Mouse (Mus musculus) myocyte (in vitro differentiated cells): ENCODE results near the gene Vdac2. TPM values are rescaled to one million over a fixed set of nuclear protein-coding genes. Genes with fewer than 3 reads are reported as not detected.

Source experiments
- H3K27me3 ChIP-seq: one replicate; pipeline ENCODE4 v1.6.1; 2011; ENCODE audit not compliant: control insufficient read depth, insufficient read depth, insufficient read length
- H3K36me3 ChIP-seq: one replicate; pipeline ENCODE4 v1.6.1; 2011; ENCODE audit not compliant: control insufficient read depth, insufficient read depth
- H3K4me2 ChIP-seq: one replicate; pipeline ENCODE4 v1.6.1; 2011; ENCODE audit warnings: low read depth, control low read depth
- H3K4me3 ChIP-seq: one replicate; pipeline ENCODE4 v1.5.1; 2011; ENCODE audit warnings: mild to moderate bottlenecking, control low read depth, moderate library complexity
- H3K79me2 ChIP-seq: one replicate; pipeline ENCODE4 v1.6.1; 2011; ENCODE audit not compliant: control insufficient read depth, insufficient read depth
- H3ac ChIP-seq: one replicate; pipeline ENCODE4 v1.6.1; 2011; ENCODE audit not compliant: control insufficient read depth, insufficient read length
- CEBPB ChIP-seq: IDR thresholded peaks from 2 replicates; pipeline ENCODE4 v1.6.1; 2011; ENCODE audit warnings: mild to moderate bottlenecking, moderate library complexity; ENCODE audit not compliant: poor library complexity, insufficient read depth, severe bottlenecking
- E2F4 ChIP-seq: IDR thresholded peaks from one replicate; pipeline ENCODE4 v1.6.1; 2011; ENCODE audit warnings: mild to moderate bottlenecking, control low read depth, moderate library complexity; ENCODE audit not compliant: insufficient read depth
- MAX ChIP-seq: IDR thresholded peaks from one replicate; pipeline ENCODE4 v1.6.1; 2011; ENCODE audit warnings: low read depth, mild to moderate bottlenecking, control low read depth
- MYOD1 ChIP-seq, 3 experiments: IDR thresholded peaks; one replicate each; pipeline ENCODE4 v1.6.1; 2011; ENCODE audit warnings: control low read depth in 2 of 3, low read depth in 2 of 3, mild to moderate bottlenecking in 2 of 3, moderate library complexity in 1 of 3; ENCODE audit not compliant: insufficient read length in 2 of 3, control insufficient read depth in 1 of 3
- MYOG ChIP-seq, 3 experiments: IDR thresholded peaks; one replicate each; pipeline ENCODE4 v1.6.1; 2011; ENCODE audit warnings: control low read depth in 2 of 3, low read depth in 2 of 3, mild to moderate bottlenecking in 2 of 3; ENCODE audit not compliant: insufficient read length in 2 of 3, control insufficient read depth in 1 of 3, insufficient read depth in 1 of 3
- POLR2A ChIP-seq: IDR thresholded peaks from one replicate; pipeline ENCODE4 v1.6.1; 2011; ENCODE audit warnings: low read depth, mild to moderate bottlenecking, control low read depth, moderate library complexity; ENCODE audit not compliant: insufficient read length
- POLR2AphosphoS2 ChIP-seq: IDR thresholded peaks from one replicate; pipeline ENCODE4 v1.6.1; 2011; ENCODE audit warnings: low read depth, control low read depth; ENCODE audit not compliant: insufficient read length
- REST ChIP-seq: IDR thresholded peaks from one replicate; pipeline ENCODE4 v1.6.1; 2011; ENCODE audit warnings: mild to moderate bottlenecking, control low read depth, moderate library complexity; ENCODE audit not compliant: insufficient read depth, insufficient read length
- SRF ChIP-seq: IDR thresholded peaks from one replicate; pipeline ENCODE4 v1.6.1; 2011; ENCODE audit warnings: low read depth; ENCODE audit not compliant: control insufficient read depth, insufficient read length
- TCF12 ChIP-seq: IDR thresholded peaks from one replicate; pipeline ENCODE4 v1.6.1; 2011; ENCODE audit warnings: mild to moderate bottlenecking, control low read depth; ENCODE audit not compliant: poor library complexity, insufficient read depth, severe bottlenecking
- TCF3 ChIP-seq: IDR thresholded peaks from one replicate; pipeline ENCODE4 v1.6.1; 2011; ENCODE audit warnings: low read depth, control low read depth; ENCODE audit not compliant: insufficient read length
- USF1 ChIP-seq: IDR thresholded peaks from one replicate; pipeline ENCODE4 v1.6.1; 2011; ENCODE audit warnings: low read depth, mild to moderate bottlenecking, control low read depth, moderate library complexity
- polyA plus RNA-seq: library from polyadenylated mRNA; unstranded; fragments of >200 nt; fragmentation: generic; extraction: Trizol; gene quantifications from one replicate; pipeline ENCODE4 v1.2.1, GENCODE M21; 2012; ENCODE audit warnings: missing spikeins

The Vdac2 gene
- polyA plus RNA-seq, 1 experiment, result 314 TPM

GRCm38 (mm10) chr14:21847381-21848165 is 22.5 kb downstream of the Vdac2 start:
- Histone ChIP-seq H3K36me3 (peaks cover 30% of the 10 kb centered on the region), H3K27me3 (no peaks in the 10 kb centered on the region)
- peak; percentile 8 for TF ChIP-seq POLR2A
- TF ChIP-seq MYOG (IDR thresholded peaks at IDR 0.05; ENCODE audit: control insufficient read depth in 1 of 3, insufficient read depth in 1 of 3, insufficient read length in 2 of 3, low read depth in 2 of 3), result no peak
- TF ChIP-seq POLR2AphosphoS2, result peak; percentile 76

GRCm38 (mm10) chr14:21848166-21849154 is 23.4 kb downstream of the Vdac2 start, which contains the start of gene Comtd1:
TSS of gene Comtd1 (minus strand) at chr14:21848977.
- TF ChIP-seq MYOD1 (IDR thresholded peaks at IDR 0.05; ENCODE audit: control insufficient read depth in 1 of 3, insufficient read length in 2 of 3, low read depth in 2 of 3) (peak in 2 of 3 experiments; percentile 37 to 59), USF1 (peak; percentile 77), SRF (peak; percentile 56), POLR2AphosphoS2 (peak; percentile 84), E2F4 (no peak), TCF3 (no peak), CEBPB (no peak), MAX (no peak), MYOG (IDR thresholded peaks at IDR 0.05; ENCODE audit: control insufficient read depth in 1 of 3, insufficient read depth in 1 of 3, insufficient read length in 2 of 3, low read depth in 2 of 3) (peak in 2 of 3 experiments; percentile 18 to 24), POLR2A (peak; percentile 85)
- Histone ChIP-seq H3ac (peak within 1 kb of the TSS; percentile 26), H3K4me2 (peak within 1 kb of the TSS; percentile 93), H3K36me3 (peaks cover 29% of the 10 kb centered on the region), H3K79me2 (no peaks in the 10 kb centered on the region), H3K4me3 (peak within 1 kb of the TSS; percentile 59), H3K27me3 (no peaks in the 10 kb centered on the region)

More at GRCm38 (mm10) chr14:21847381-21848165, 22.5 kb downstream of the Vdac2 start:
- H3ac ChIP-seq, result peak overlapping the region; percentile 26
- peak overlapping the region; percentile 59 for H3K4me3 ChIP-seq
- H3K79me2 ChIP-seq, result no peaks in the 10 kb centered on the region
- peak overlapping the region; percentile 93 for H3K4me2 ChIP-seq

GRCm38 (mm10) chr14:21849524-21850418 is 24.7 kb downstream of the Vdac2 start:
- Histone ChIP-seq H3ac (no peak overlapping the region), H3K4me3 (no peak overlapping the region), H3K36me3 (peaks cover 16% of the 10 kb centered on the region), H3K79me2 (no peaks in the 10 kb centered on the region), H3K27me3 (no peaks in the 10 kb centered on the region), H3K4me2 (no peak overlapping the region)
- TF ChIP-seq MYOD1 (IDR thresholded peaks at IDR 0.05; ENCODE audit: control insufficient read depth in 1 of 3, insufficient read length in 2 of 3, low read depth in 2 of 3) (no peak), REST (no peak), TCF3 (no peak), CEBPB (no peak), MYOG (IDR thresholded peaks at IDR 0.05; ENCODE audit: control insufficient read depth in 1 of 3, insufficient read depth in 1 of 3, insufficient read length in 2 of 3, low read depth in 2 of 3) (no peak), POLR2AphosphoS2 (no peak), E2F4 (no peak), MAX (no peak), SRF (no peak), USF1 (no peak), TCF12 (no peak), POLR2A (no peak)

- no peak overlapping the region for H3K4me2 ChIP-seq
- H3K79me2 ChIP-seq, result no peaks in the 10 kb centered on the region
- peaks cover 9% of the 10 kb centered on the region for H3K36me3 ChIP-seq
- no peak overlapping the region for H3ac ChIP-seq
- no peak for TF ChIP-seq MAX
- no peak for TF ChIP-seq E2F4
- TF ChIP-seq USF1, result no peak
- no peak for TF ChIP-seq CEBPB
- TF ChIP-seq SRF, result no peak
- no peak for TF ChIP-seq MYOD1 (IDR thresholded peaks at IDR 0.05; ENCODE audit: control insufficient read depth in 1 of 3, insufficient read length in 2 of 3, low read depth in 2 of 3)
- no peak for TF ChIP-seq TCF12
- TF ChIP-seq REST, result no peak
- TF ChIP-seq MYOG (IDR thresholded peaks at IDR 0.05; ENCODE audit: control insufficient read depth in 1 of 3, insufficient read depth in 1 of 3, insufficient read length in 2 of 3, low read depth in 2 of 3), result no peak
- H3K27me3 ChIP-seq, result no peaks in the 10 kb centered on the region
- no peak overlapping the region for H3K4me3 ChIP-seq
These were observed 25.5 kb downstream of the Vdac2 start for GRCm38 (mm10) chr14:21850419-21851127.
